Mouse (Mus musculus) forebrain, embryonic 15.5 days (tissue): Measurements from ENCODE around the gene Cacna1a. TPM values are rescaled to one million over a fixed set of nuclear protein-coding genes. Genes with fewer than 3 reads are reported as not detected.

ENCODE experiments used
- ATAC-seq: fragments of 200-750 bp; cut with Nextera tagmentation; replicated peaks from 2 replicates; pipeline ENCODE4 v1.8.0; 2017; ENCODE audit warnings: mild to moderate bottlenecking, moderate TSS enrichment, moderate library complexity
- H3K27ac ChIP-seq: fragments of 300-500 bp; sonication (generic); replicated peaks from 2 replicates; pipeline ENCODE4 v1.5.1; 2015; ENCODE audit warnings: mild to moderate bottlenecking, inconsistent platforms
- H3K27me3 ChIP-seq: fragments of 300-500 bp; sonication (generic); 2 replicates; pipeline ENCODE4 v1.6.1; 2015; ENCODE audit warnings: inconsistent platforms
- H3K36me3 ChIP-seq: fragments of 300-500 bp; sonication (generic); 2 replicates; pipeline ENCODE4 v1.6.1; 2015; ENCODE audit warnings: mild to moderate bottlenecking, inconsistent platforms
- H3K4me1 ChIP-seq: fragments of 300-500 bp; sonication (generic); 2 replicates; pipeline ENCODE4 v1.6.1; 2015; ENCODE audit warnings: inconsistent platforms
- H3K4me2 ChIP-seq: fragments of 300-500 bp; sonication (generic); replicated peaks from 2 replicates; pipeline ENCODE4 v1.6.1; 2015; ENCODE audit warnings: mild to moderate bottlenecking, inconsistent platforms
- H3K4me3 ChIP-seq: fragments of 300-500 bp; sonication (generic); 2 replicates; pipeline ENCODE4 v1.5.1; 2015; ENCODE audit warnings: mild to moderate bottlenecking, inconsistent platforms
- H3K9ac ChIP-seq: fragments of 300-500 bp; sonication (generic); replicated peaks from 2 replicates; pipeline ENCODE4 v1.6.1; 2015; ENCODE audit warnings: mild to moderate bottlenecking, inconsistent platforms
- H3K9me3 ChIP-seq: fragments of 300-500 bp; sonication (generic); 2 replicates; pipeline ENCODE4 v1.6.1; 2016; ENCODE audit warnings: inconsistent platforms
- WGBS: fragments of 180-500 bp; shearing (Covaris S2); methylation state at CpG from one replicate; pipeline ENCODE4 v1.1.7; 2015; ENCODE audit warnings: mixed read lengths; 5-methylcytosine and 5-hydroxymethylcytosine counted together
- polyA plus RNA-seq: library from polyadenylated mRNA; unstranded; fragments of >200 nt; fragmentation: Nextera tagmentation; extraction: Ambion mirVana; gene quantifications from 2 replicates; pipeline ENCODE4 v1.2.1, GENCODE M21; 2015

Gene Cacna1a
- polyA plus RNA-seq = 12.9 and 13.0 TPM in 2 replicates

- H3K27ac ChIP-seq = no peak within 1 kb of the TSS
- no peaks in the 10 kb centered on the region for H3K4me1 ChIP-seq
- no peak within 1 kb of the TSS for H3K4me3 ChIP-seq
- no peak within 1 kb of the TSS for H3K9ac ChIP-seq
- ATAC-seq = no peak
- WGBS = 82% methylated on average over 3 of the region's 3 CpGs
- no peak within 1 kb of the TSS for H3K4me2 ChIP-seq
- no peaks in the 10 kb centered on the region for H3K36me3 ChIP-seq
- H3K9me3 ChIP-seq = no peaks in the 10 kb centered on the region
- H3K27me3 ChIP-seq = no peaks in the 10 kb centered on the region
These were observed at the start of gene Cacna1a for GRCm38 (mm10) chr8:84388275-84388674. Gene Cacna1a, plus strand, starts transcription at chr8:84388440.

GRCm38 (mm10) chr8:84338493-84338892 is 49.7 kb upstream of the Cacna1a start:
- Histone ChIP-seq H3K27me3 (peaks cover 26% of the 10 kb centered on the region), H3K4me2 (peak overlapping the region; percentile 26), H3K27ac (no peak overlapping the region), H3K36me3 (no peaks in the 10 kb centered on the region), H3K9ac (no peak overlapping the region), H3K9me3 (no peaks in the 10 kb centered on the region), H3K4me1 (peaks cover 9% of the 10 kb centered on the region), H3K4me3 (no peak overlapping the region)
- WGBS = 11% methylated on average over 17 of the region's 17 CpGs
- no peak for ATAC-seq

DNA sequence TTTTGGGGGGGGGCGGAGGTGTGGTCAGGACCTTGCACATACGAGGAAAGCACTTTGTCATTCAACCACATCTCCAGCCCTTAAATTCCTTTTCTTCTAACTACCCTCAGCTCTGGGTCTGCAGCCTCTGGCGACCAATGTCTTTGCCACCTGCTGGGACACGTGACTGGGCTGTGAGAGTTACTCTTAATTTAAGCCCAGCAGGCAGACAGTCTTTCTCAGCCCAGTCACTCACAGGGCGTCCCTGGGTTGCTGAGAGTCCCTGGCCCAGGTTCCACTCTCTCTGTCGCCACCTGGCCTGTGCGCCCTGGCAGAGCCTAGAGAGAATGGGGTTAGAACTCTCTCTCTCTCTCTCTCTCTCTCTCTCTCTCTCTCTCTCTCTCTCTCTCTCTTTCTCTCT is 48.9 kb upstream of the Cacna1a start:
- Histone ChIP-seq H3K9me3 (no peaks in the 10 kb centered on the region), H3K4me2 (no peak overlapping the region), H3K27me3 (peaks cover 26% of the 10 kb centered on the region), H3K27ac (no peak overlapping the region), H3K4me3 (no peak overlapping the region), H3K9ac (no peak overlapping the region), H3K4me1 (peaks cover 8% of the 10 kb centered on the region), H3K36me3 (no peaks in the 10 kb centered on the region)
- ATAC-seq = no peak
- WGBS = 5% methylated on average over 7 of the region's 7 CpGs

DNA sequence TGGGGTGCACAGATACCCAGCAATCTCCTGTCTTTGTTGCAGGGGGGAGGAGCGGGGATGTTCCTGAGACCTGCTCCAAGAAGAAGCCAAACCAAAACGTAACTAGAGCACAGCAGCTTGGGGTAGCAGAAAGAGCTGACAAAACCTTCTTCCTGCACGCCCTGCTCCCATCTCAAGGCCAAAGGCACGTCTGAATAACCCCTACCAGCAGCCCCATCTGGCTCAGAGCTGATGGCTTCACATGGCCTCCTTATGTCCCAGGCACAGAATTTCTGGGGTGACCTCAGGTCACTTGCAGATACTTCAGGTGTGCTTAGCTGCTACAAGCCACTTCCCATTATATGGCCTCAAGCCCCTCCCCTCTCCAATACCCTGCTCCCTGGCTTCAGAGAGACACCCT is 48.4 kb upstream of the Cacna1a start:
- no peak overlapping the region for H3K27ac ChIP-seq
- no peak for ATAC-seq

GRCm38 (mm10) chr8:84340671-84341070 is 47.6 kb upstream of the Cacna1a start:
- peaks cover 26% of the 10 kb centered on the region for H3K27me3 ChIP-seq
- H3K9me3 ChIP-seq = no peaks in the 10 kb centered on the region
- 39% methylated on average over 2 of the region's 2 CpGs for WGBS
- no peaks in the 10 kb centered on the region for H3K36me3 ChIP-seq
- H3K4me3 ChIP-seq = no peak overlapping the region
- H3K4me2 ChIP-seq = no peak overlapping the region
- peaks cover 6% of the 10 kb centered on the region; the same call in 1 of the 2 replicates for H3K4me1 ChIP-seq
- no peak overlapping the region for H3K9ac ChIP-seq
- no peak for ATAC-seq
- H3K27ac ChIP-seq = no peak overlapping the region

More for the DNA sequence above, 48.4 kb upstream of the Cacna1a start:
- WGBS = 45% methylated on average over 4 of the region's 4 CpGs
- no peaks in the 10 kb centered on the region for H3K36me3 ChIP-seq
- H3K9ac ChIP-seq = no peak overlapping the region
- peaks cover 6% of the 10 kb centered on the region; the same call in 1 of the 2 replicates for H3K4me1 ChIP-seq
- no peak overlapping the region for H3K4me2 ChIP-seq
- no peak overlapping the region for H3K4me3 ChIP-seq
- H3K9me3 ChIP-seq = no peaks in the 10 kb centered on the region
- peaks cover 26% of the 10 kb centered on the region for H3K27me3 ChIP-seq

DNA sequence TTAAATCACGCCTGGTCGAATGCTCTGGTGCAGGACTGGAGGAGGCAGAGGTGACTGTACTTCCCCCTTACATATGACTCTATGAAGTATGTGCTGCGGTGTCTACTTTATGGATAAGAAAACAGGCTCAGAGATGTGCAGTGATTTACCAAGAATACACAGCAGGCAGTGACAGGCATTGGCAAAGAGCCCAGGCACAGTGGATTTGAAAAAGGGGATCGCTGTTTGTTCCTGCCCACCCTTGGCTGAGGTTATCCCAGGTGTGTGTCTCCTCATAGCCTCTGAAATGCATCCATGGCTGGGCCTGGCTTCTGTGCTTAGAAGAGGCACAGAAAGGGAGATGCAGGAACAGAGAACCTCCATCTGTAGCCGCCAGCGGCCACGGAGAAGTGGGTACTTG is 42.7 kb upstream of the Cacna1a start:
- H3K27ac ChIP-seq = no peak overlapping the region
- H3K4me2 ChIP-seq = no peak overlapping the region
- H3K4me3 ChIP-seq = no peak overlapping the region
- WGBS = 73% methylated on average over 7 of the region's 7 CpGs
- H3K36me3 ChIP-seq = no peaks in the 10 kb centered on the region
- no peaks in the 10 kb centered on the region for H3K27me3 ChIP-seq
- no peaks in the 10 kb centered on the region for H3K9me3 ChIP-seq
- H3K4me1 ChIP-seq = no peaks in the 10 kb centered on the region
- no peak for ATAC-seq
- no peak overlapping the region for H3K9ac ChIP-seq

DNA sequence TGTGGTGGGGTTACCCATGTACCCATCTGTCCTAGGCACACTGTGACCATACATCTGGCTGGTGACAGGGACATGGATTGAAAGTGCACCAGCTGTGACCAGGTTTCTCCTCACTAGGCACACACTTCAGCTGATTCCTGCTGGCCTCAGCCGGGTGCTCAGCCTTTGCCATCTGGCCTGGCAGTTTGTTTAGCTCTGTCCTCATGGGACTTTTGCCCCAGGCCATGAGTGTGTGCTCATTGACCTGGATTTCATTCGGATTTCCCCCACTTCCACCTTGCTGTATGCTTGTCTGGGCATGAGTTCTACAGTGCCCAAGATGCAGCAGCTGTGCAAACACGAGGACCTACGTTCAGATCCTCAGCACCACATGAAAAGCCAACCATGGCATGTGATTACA is 41.8 kb upstream of the Cacna1a start:
- Histone ChIP-seq H3K4me1 (no peaks in the 10 kb centered on the region), H3K27me3 (0 out of 2 replicates have a peak, but pooled peaks cover 3% of the 10 kb centered on the region), H3K9ac (no peak overlapping the region), H3K4me2 (no peak overlapping the region), H3K4me3 (no peak overlapping the region), H3K9me3 (no peaks in the 10 kb centered on the region), H3K27ac (no peak overlapping the region), H3K36me3 (no peaks in the 10 kb centered on the region)
- 66% methylated on average over 4 of the region's 4 CpGs for WGBS
- no peak for ATAC-seq

GRCm38 (mm10) chr8:84349526-84349925 is 38.7 kb upstream of the Cacna1a start:
- Histone ChIP-seq H3K4me1 (no peaks in the 10 kb centered on the region), H3K4me2 (no peak overlapping the region), H3K9ac (no peak overlapping the region), H3K9me3 (no peaks in the 10 kb centered on the region), H3K27me3 (0 out of 2 replicates have a peak, but pooled peaks cover 3% of the 10 kb centered on the region), H3K4me3 (no peak overlapping the region), H3K36me3 (no peaks in the 10 kb centered on the region), H3K27ac (no peak overlapping the region)
- 79% methylated on average over 1 of the region's 1 CpGs for WGBS
- ATAC-seq = no peak

DNA sequence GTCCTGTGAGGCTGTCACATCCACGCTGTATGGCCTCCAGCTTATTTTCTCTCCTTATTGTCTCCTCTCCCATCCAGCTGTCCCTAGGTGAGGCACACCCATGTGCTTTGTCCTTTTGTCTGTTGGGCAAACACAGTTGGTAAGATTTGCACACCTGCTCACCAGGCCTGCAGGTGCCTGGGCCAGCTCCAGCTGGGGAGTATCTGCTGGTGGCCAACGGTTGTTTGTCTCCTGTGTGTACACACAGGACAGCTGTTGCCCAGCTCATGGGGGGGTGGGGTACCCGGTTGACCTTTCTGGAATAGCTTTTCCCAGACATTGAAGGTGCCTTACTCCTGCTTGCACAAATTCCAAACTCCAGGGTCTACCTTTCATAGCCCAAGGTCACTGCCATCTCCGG is 37.3 kb upstream of the Cacna1a start:
- Histone ChIP-seq H3K27me3 (0 out of 2 replicates have a peak, but pooled peaks cover 3% of the 10 kb centered on the region), H3K4me3 (no peak overlapping the region), H3K27ac (no peak overlapping the region), H3K4me2 (no peak overlapping the region), H3K36me3 (no peaks in the 10 kb centered on the region), H3K4me1 (no peaks in the 10 kb centered on the region), H3K9ac (no peak overlapping the region), H3K9me3 (no peaks in the 10 kb centered on the region)
- ATAC-seq = no peak
- 81% methylated on average over 4 of the region's 4 CpGs for WGBS

GRCm38 (mm10) chr8:84356482-84356881 is 31.8 kb upstream of the Cacna1a start:
- no peak for ATAC-seq
- Histone ChIP-seq H3K4me3 (no peak overlapping the region), H3K36me3 (no peaks in the 10 kb centered on the region), H3K27ac (no peak overlapping the region), H3K4me1 (0 out of 2 replicates have a peak, but pooled peaks cover 3% of the 10 kb centered on the region), H3K27me3 (no peaks in the 10 kb centered on the region), H3K9me3 (no peaks in the 10 kb centered on the region), H3K4me2 (no peak overlapping the region), H3K9ac (no peak overlapping the region)
- WGBS = 72% methylated on average over 11 of the region's 11 CpGs

- Histone ChIP-seq H3K27me3 (peaks cover 4% of the 10 kb centered on the region; the same call in 1 of the 2 replicates), H3K4me3 (no peak overlapping the region), H3K27ac (no peak overlapping the region), H3K9ac (no peak overlapping the region), H3K36me3 (no peaks in the 10 kb centered on the region), H3K4me1 (0 out of 2 replicates have a peak, but pooled peaks cover 3% of the 10 kb centered on the region), H3K4me2 (peak overlapping the region; percentile 8; the same call in 1 of the 2 replicates), H3K9me3 (no peaks in the 10 kb centered on the region)
- WGBS = 25% methylated on average over 20 of the region's 20 CpGs
- peak; percentile 83 for ATAC-seq
These were observed 30.4 kb upstream of the Cacna1a start for GRCm38 (mm10) chr8:84357631-84358371.

DNA sequence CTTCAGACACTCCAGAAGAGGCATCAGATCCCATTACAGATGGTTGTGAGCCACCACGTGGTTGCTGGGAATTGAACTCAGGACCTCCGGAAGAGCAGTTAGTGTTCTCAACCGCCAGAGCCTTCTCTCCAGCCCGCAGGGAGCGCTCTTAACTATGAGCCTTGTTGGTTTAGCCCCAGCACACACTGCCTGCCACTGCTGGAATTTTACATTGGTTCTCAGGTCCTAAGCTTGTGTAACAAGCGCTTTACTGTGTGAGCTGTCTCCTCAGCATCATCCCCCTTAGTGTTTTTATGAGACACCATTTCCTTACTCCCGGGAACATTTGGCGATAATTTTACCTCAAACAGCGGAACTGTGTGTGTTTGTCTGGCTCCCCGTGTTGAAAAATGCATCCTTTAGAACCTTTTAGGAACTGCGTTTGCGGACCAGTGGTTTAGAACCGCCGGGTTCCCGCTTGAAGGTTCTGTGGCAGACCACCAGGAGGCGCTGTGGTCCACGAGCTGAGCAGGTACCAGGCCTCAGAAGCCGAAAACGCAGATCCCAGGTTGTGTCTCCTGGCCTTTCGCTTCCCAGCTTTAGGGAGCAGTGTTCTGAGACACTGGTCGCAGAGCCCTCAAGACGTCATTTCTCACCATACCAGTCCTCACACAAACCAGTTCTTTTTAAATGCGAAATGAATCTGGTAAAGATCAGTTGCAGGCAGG is 24.7 kb upstream of the Cacna1a start:
- Histone ChIP-seq H3K4me1 (no peaks in the 10 kb centered on the region), H3K4me2 (no peak overlapping the region), H3K27ac (no peak overlapping the region), H3K9me3 (no peaks in the 10 kb centered on the region), H3K27me3 (peaks cover 7% of the 10 kb centered on the region; the same call in 1 of the 2 replicates), H3K4me3 (no peak overlapping the region), H3K36me3 (no peaks in the 10 kb centered on the region), H3K9ac (no peak overlapping the region)
- WGBS = 14% methylated on average over 23 of the region's 23 CpGs
- ATAC-seq = peak; percentile 63; the same call in 1 of the 2 replicates
